Mouse (Mus musculus) adrenal gland, postnatal 0 days (tissue): Measurements from ENCODE around the gene 1700049E17Rik1. TPM values are rescaled to one million over a fixed set of nuclear protein-coding genes. Genes with fewer than 3 reads are reported as not detected.

ENCODE experiments used
- polyA plus RNA-seq: library from polyadenylated mRNA; unstranded; fragments of >200 nt; fragmentation: Nextera tagmentation; extraction: Ambion mirVana; gene quantifications from 2 replicates; pipeline ENCODE4 v1.2.1, GENCODE M21; 2015

The 1700049E17Rik1 gene
- polyA plus RNA-seq: not detected in 2 replicates

DNA sequence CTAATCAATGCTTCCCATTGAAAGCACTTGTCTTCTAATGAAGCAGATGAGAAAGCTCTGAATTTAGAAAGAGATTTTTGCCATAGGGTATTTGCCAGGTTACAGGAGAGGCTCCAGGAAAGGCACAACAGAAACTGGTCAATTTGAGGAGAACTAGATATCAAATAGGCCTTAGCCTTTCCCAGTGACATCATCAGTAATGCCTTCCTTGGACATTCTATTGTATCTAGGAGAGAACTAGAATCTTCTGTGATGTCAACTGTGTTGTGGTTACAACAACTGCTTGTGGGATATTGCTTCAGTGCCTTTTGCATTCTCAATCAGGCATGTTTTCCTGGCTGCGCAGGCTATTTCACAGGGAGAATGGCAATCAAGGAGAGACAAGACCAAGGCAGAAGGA lies at the start of gene 1700049E17Rik1:
Gene 1700049E17Rik1, plus strand, starts transcription at position 301 of the 400 bp plus-strand sequence.

DNA sequence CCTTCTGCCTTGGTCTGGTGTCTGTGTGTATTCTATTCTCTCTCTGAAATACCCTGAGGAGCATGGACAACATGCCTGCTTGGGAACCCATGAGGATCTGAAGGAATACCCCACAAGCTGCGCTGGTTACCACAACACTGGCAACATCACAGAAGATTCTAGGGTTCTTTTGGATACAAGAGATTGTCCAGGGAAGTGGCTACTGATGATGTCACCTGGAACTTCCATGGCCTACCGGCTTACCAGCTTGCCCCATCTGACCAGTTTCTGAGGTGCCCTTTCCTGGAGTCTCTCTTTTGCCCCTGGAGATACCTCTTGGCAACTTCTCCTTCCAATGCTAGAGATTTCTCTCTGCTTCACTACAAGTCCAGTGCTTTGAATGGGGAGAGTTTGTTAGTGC lies 17.6 kb upstream of the 1700049E17Rik1 start, which contains the start of gene Gm7980:
Gene Gm7980, minus strand, starts transcription at position 101 of the 400 bp plus-strand sequence.

DNA sequence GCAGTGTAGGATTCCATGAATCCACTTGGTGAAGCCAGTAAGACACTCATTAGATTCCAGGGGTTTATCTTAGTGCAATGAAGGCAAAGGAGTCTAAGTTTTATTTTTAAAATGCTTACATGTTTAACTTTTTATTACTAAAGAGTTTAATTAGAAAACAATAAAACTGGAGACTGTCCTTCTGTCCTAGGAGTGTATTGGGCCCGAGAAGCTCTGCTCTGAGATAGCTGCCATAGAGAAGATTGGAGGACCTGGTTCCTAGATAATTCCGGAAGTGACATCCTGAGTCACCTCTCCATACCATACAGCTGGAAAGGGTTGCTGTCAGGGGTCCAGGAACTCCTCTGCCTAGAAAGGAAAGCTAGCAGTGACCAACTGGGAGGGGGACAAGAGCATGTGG lies 18.9 kb downstream of the 1700049E17Rik1 start, which contains the start of gene 1700024B05Rik:
Gene 1700024B05Rik, plus strand, starts transcription at position 301 of the 400 bp plus-strand sequence.

DNA sequence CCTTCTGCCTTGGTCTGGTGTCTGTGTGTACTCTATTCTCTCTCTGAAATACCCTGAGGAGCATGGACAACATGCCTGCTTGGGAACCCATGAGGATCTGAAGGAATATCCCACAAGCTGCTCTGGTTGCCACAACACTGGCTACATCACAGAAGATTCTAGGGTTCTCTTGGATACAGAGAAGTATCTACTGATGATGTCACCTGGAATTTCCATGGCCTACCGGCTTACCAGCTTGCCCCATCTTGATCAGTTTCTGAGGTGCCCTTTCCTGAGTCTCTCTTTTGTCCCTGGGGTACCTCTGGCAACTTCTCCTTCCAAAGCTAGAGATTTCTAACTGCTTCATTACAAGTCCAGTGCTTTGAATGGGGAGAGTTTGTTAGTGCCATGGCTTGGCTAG lies 43.1 kb downstream of the 1700049E17Rik1 start, which contains the start of gene Gm6401:
Gene Gm6401, minus strand, starts transcription at position 101 of the 400 bp plus-strand sequence.

Other genes with a start within 250 kb of the 1700049E17Rik1 start
- gene Gm8068, start 223.1 kb upstream of the 1700049E17Rik1 start, polyA plus RNA-seq: not detected in 2 replicates
- not detected in 2 replicates for gene Gm7929, start 174.3 kb upstream of the 1700049E17Rik1 start, polyA plus RNA-seq
- gene Gm47189, start 152.5 kb upstream of the 1700049E17Rik1 start, polyA plus RNA-seq: not detected in 2 replicates
- not detected in 2 replicates for gene Gm7980, start 17.7 kb upstream of the 1700049E17Rik1 start, polyA plus RNA-seq
- not detected in 2 replicates for gene 1700024B05Rik, start 19.0 kb downstream of the 1700049E17Rik1 start, polyA plus RNA-seq
- gene Gm6401, start 43.0 kb downstream of the 1700049E17Rik1 start, polyA plus RNA-seq: not detected in 2 replicates
- not detected in 2 replicates for gene Gm3543, start 58.4 kb downstream of the 1700049E17Rik1 start, polyA plus RNA-seq
- gene Gm7951, start 192.4 kb downstream of the 1700049E17Rik1 start, polyA plus RNA-seq: not detected in 2 replicates
- gene Gm17027, start 237.7 kb downstream of the 1700049E17Rik1 start, polyA plus RNA-seq: not detected in 2 replicates